Mouse (Mus musculus) frontal cortex, postnatal 10 days (tissue): Measurements from ENCODE around the gene Csnka2ip.

ENCODE experiments used
- DNase-seq, 2 experiments: peaks; one replicate each; pipeline ENCODE4 v3.0.0; 2022; ENCODE audit warnings: low spot score in 2 of 2, mixed read lengths in 1 of 2

Gene Csnka2ip

DNA sequence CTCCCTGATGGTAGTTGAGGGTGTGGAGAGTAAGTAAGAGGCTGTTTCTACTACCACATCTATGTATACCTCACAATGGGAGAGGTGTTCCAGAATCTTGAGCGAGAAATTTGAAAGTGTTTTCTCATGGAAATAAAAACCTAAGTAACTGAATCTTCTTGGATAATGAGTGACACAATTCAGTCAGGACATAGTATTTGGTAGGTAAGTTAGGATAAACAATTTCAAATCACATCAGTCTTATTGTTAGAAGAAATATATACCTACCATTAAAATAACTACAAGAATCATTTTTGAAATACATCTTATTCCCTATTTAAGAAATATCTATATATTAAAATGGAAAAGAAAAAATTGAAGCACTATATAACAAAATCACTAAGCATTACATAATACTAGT lies at the start of gene Csnka2ip:
Csnka2ip (minus strand) TSS at position 101 of the 400 bp plus-strand sequence.
- DNase-seq: no peak

DNA sequence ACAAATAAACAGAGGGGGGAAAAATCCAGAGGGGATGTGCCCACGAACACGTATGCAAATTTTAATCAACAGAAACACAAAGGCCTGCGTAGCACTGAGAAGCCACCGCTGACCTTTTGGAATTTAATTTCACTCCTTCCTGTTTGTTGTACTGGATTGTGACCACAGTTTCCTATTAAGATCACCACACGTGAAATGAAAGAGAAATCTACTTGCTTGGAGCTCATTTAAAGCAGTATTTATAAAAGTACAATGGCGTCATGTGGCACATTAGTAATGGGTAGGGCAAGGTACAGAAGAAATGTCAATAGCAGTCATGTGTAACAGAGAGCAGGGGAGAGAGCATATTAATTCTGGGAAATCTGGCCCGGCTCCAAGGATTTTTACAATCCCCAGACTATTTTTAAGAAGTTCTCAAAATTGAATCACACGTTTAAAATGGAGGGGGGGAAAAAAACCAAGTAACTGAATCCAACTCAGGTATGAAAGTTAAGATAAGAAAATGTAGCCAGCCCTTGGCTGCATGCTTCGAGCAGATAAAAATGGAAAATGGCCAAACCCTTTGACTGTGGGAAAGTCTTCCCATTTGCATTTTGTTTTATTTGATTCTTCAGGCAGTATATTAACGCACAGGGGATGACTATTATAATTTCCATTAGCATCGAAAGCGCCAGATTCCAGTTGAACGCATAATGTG lies 47.5 kb upstream of the Csnka2ip start:
- no peak for DNase-seq

DNA sequence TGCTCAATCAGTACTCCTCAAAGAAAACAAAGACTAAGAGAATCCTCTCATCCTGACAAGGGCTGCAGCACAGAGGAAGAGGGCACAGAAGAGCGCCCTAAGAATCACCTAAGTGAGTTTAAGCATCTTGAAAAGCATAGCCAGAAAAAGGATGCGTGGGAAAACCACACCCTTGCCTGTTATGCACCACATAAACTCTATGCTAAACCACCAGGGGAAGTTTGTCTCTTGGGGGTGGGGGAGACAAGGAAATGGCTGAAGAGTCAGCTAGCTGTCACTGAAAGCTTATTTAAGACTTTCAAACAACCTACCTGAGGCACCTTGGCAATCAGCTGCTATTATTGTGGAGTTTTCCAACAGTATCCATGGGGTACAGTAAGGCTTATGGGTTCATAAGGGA lies 45.6 kb upstream of the Csnka2ip start:
- no peak for DNase-seq

DNA sequence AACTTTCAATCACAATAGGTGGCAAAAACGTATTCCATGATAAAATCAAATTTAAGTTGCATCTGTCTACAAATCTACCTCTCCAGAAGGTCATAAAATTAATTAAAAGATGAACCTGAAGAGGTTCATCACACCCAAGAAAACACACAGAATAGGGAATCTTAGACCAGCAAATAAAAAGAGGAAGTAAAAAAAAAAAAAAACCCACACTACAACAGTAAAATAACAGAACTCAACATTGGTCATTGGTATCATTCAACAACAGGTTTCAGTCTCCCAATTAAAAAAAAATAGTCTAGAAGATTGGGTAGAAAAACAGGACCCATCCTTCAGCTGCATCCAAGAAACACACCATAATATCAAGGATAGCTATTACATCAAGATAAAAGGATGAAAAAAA lies 32.9 kb upstream of the Csnka2ip start:
- DNase-seq: no peak

DNA sequence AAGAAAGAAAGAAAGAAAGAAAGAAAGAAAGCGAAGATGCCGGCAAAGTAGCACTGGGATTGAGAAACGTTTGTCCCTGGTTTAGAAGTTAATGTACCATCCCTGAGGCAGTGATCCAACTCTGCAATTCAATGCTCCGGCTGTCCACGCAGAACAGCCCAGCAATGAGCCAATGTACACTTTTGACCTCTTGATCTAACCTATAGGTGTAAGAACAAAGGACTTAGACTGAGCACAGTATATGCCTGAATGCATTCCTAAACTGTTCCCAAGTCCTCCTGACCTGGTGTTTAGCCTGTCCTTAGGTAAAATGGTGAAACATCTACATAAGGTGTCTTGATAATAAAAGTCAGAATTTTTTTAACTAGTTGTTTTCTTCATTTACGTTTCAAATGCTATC lies 17.9 kb upstream of the Csnka2ip start:
- DNase-seq: no peak

DNA sequence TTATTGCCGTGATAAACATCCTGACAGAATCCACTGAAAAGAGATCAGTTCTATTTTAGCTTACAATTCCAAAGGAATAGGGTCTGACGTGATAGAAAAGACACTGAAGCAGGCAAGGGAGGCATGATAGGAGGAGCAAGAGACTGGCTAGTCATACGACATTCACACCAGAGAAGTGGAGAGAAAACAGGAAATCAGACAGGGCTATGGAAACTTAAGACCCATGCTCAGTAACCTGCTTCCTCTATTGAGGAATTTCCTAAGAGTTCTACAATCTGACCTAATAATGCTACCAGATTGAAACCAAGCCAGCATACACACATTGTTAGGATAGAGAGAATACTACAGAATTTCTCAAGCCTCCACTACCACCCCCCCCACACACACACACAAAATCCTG lies 12.4 kb upstream of the Csnka2ip start:
- no peak for DNase-seq

DNA sequence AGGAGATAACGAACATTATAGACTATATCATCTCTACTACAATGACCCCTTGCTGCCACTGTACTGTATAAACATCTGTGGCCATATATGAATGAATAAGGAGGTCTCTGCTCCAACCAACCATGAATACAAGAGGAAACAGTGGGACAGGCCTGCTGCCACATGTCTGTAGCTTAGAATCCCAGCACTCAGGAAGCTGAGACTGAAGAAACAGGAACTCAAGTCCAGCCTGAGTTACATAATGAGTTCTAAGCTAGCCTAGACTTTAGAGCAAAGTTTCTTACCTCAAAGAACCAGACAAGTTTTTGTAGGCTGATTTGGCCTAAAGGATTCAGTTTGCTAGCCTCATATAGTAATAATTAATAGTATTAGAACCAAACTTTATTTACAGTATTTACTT lies 5.6 kb upstream of the Csnka2ip start:
- no peak for DNase-seq

DNA sequence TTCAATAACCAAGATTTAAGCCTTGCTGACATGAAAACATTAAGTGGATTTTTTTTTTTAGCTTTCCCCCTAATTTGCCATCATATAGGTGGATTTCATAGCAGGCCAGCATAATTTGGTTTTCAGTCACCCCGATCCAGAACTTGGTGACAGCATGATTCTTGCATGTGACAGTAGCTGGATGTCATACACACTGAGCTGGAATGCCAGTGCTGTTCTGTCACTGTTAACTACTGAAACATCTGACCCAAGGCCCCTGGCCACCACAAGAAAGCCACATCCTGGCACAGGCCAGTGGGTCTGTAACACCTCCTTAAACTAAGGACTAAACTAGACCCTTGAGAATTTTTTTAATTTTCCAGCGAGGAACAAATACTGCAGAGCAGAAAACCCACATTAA lies 15.4 kb downstream of the Csnka2ip start:
- no peak for DNase-seq

DNA sequence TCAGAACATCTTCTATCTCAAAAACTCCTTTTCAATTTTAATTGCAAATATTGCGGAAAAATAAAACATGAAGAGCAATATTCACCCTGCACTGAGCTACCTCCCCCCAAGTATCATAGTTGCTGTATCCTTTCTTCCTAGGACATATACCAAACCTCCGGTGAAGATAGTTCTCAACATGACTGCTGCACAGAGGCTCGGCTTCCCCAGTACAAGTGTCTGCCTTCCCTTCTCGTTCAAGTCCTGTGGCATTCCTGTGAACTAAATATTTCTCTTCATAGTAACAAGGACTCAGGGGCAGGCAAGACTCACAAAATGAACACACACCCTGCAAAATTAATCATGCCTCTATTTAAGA lies 16.0 kb downstream of the Csnka2ip start:
- no peak for DNase-seq

DNA sequence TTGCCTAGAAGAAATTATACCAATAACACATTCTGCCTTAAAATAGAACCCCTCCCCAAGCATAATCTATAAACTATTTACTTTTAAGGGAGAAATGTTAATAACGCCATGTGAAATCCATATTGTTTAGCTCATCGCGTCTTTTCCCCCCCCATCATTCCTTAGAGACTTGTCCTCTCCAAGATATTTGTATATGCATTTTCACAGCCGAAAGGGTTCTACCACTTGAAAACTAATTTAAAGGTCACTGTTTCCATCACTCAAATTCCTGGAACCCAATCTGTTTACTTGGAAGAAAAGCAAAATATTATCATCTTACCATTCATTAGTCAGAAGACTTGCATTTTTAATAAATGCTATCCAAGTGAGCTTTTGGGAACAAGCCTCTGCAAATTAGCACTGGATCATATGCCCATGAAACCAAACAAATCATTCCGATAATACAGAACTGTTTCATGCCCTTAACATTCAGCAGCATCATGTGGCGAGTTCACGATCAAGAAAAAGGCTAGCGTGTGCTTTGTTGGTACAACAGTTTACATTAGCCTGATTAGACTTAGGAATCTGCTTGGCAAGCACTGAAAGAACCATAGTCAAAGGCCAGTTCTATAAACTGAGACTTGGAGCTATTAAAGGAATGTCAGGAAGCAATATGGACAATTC lies 16.5 kb downstream of the Csnka2ip start:
- no peak for DNase-seq

DNA sequence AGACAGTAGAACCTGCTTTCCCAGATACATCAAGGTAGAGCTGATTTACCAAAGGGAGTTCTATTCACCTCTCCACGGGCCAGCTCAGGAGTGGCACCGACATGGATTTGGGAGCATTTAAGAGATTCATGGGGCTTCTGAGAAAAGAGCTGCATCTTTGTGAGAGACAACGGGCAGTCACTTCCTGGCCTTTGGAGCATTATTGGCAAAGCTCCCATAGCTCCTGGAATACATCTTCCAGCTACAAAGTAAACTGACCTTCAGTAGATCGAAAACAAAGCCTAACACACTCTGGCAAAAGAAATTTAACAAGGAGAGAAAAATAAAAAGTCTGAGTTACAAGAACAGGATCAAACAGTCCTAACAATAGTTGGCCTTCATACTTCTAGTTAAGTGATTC lies 17.6 kb downstream of the Csnka2ip start:
- no peak for DNase-seq

DNA sequence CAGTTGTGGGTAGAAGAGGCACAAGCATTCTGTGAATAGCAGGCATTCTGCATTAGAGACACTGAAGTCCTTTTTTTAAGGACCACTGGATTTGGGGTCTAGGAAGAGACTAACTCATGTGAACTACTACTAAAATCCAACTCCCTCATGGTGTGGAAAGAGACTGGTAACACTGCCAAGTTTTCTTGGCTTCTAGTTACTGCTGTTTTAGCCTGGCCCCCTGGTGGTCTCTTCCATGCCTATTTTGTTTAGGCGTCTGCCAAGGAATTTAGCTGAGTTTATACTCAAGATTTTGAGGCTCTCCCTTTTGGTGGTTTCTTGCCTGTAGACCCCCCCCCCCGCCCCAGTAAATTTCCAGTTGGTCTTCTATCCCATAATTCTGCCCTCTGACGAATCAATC lies 18.8 kb downstream of the Csnka2ip start:
- no peak for DNase-seq

DNA sequence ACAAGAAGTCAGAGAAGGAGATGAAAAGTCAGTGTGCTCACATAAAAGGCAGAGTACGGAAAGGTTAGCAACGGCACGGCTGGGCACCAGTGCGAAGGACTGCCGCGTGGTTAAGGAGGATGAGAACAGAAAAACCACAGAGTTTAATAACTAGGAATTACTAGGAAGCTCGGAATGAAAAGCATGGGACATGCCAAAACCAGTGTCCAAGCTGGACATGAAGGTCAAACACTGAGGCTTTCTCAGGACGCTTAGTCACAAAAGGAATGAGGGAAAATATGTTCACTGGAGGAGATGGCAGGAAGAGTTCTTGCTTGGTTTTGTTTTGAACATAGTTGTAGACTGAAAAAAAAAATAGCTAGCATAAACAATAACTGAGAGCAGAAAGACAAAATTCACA lies 32.7 kb downstream of the Csnka2ip start:
- no peak for DNase-seq

DNA sequence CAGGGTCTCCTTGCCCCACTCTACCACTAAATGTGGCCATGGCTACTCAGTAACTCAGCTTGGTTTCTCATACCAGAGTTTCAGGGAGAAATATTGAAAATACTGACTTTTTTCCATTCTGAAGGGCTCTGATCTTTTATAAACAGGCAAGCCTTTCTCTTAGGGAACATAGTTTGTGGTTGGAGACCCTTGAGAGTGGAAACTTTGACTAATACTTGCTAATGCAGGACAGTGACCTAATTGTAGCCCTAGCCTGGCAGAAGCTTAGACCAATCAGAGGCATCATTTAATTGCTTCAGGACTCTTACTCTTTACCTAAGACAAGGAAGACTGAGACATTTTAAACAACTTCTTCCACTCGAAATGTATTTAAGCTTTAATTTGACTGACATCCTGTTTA lies 39.1 kb downstream of the Csnka2ip start:
- no peak for DNase-seq

DNA sequence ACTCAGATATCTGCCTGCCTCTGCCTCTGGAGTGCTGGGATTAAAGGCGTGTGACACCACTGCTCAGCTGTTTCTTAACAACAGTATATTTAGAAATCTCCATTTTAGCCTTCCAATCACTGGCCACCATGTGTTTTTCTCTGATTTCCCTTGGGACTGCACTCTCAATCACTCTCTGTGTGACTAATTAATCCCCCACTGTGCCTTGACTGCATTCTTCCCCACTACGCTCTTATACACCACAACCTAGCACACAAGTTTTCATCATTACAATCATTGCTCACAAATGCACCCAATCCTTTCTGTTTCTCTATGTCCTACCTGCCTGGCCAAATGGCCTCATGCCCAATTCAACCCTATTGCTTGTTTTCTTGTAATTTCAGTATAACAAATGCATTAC lies 43.7 kb downstream of the Csnka2ip start:
- DNase-seq: no peak

DNA sequence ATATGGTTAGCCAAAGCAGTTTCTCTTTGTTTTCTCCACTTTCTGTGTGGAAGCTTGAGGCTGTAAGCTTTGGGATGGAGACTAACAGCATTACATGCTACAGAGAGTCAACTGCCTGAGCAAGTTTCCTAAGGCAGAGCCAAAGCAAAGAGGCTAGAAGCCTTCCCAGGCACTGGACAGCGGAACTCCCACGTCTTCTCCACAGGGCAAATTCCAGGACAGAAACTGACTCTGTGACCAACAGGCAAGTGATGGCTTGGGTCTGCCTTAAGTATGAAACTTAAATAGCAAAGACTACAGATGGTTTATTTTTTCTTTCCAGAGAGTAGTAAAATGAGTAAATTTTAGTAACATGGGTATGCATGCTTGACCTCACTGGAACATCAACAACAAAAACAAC lies 75.3 kb downstream of the Csnka2ip start:
- DNase-seq: no peak

DNA sequence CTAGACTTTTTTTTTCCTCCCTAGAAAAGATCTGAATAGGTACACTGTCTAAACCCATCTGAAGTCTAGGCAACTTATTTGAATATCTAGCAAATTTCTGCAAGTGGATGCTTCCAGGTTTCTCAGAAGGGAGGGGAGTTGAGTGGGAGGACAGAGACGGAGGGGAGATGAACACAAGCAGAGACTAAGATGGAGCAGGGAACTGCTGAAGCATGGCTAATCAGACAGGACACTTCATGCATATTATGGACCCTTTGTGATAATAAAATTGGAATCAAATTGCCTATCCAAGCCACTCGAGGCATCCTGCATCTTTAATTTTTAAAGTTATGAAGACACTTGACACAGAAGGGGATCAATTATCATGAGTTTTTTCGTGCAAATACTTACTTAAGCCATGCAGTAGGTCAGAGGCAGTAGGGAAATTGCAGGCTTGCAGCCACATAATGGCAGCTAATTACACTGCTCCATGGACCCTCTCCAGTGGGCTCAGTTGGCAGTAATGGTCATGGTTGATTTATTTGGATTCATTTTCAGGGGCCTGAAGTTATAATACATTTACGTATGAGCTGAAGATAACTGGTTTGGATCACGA lies 78.1 kb downstream of the Csnka2ip start:
- DNase-seq: no peak

DNA sequence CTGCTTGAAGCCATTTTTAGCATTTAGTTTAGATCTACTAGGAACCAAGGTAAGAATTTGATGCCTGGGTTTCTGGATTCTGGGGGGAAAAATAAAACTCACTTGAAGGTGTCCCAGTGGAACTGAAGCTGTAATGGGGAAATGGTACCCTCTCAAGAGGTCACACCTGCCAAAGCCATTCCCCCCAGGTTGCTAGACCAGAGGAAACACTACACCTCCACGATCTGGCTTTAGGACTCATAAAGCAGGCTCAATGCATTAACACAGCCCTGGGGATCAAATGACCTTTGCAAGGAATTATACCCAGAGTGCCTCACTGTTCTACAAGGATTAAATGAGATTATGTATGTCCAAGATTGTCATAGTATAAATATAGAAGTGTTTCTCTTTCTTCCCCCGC lies 88.8 kb downstream of the Csnka2ip start:
- no peak for DNase-seq
